Mouse (Mus musculus) stomach, embryonic 16.5 days (tissue): ENCODE measurements around the gene Ccdc115. TPM values are rescaled to one million over a fixed set of nuclear protein-coding genes. Genes with fewer than 3 reads are reported as not detected.

Source experiments
- ATAC-seq: fragments of 200-750 bp; cut with Nextera tagmentation; 2 replicates; pipeline ENCODE4 v1.8.0; 2017; ENCODE audit warnings: moderate number of reproducible peaks, moderate TSS enrichment; ENCODE audit not compliant: insufficient read depth, low FRiP score
- H3K27ac ChIP-seq: fragments of 300-500 bp; sonication (generic); 2 replicates; pipeline ENCODE4 v1.5.1; 2014; ENCODE audit warnings: low read length
- H3K27me3 ChIP-seq: fragments of 300-500 bp; sonication (generic); 2 replicates; pipeline ENCODE4 v1.6.1; 2014; ENCODE audit warnings: low read length, control low read depth, mixed read lengths; ENCODE audit not compliant: control insufficient read depth, insufficient read depth
- H3K36me3 ChIP-seq: fragments of 300-500 bp; sonication (generic); 2 replicates; pipeline ENCODE4 v1.6.1; 2014; ENCODE audit warnings: low read length; ENCODE audit not compliant: control insufficient read depth, insufficient read depth
- H3K4me1 ChIP-seq: fragments of 300-500 bp; sonication (generic); 2 replicates; pipeline ENCODE4 v1.6.1; 2014; ENCODE audit warnings: low read length, control low read depth, mixed read lengths; ENCODE audit not compliant: control insufficient read depth, insufficient read depth
- H3K4me2 ChIP-seq: fragments of 300-500 bp; sonication (generic); 2 replicates; pipeline ENCODE4 v1.6.1; 2014; ENCODE audit warnings: low read depth, low read length, mixed read lengths
- H3K4me3 ChIP-seq: fragments of 300-500 bp; sonication (generic); replicated peaks from 2 replicates; pipeline ENCODE4 v1.5.1; 2014; ENCODE audit warnings: mild to moderate bottlenecking, low read length
- H3K9ac ChIP-seq: fragments of 300-500 bp; sonication (generic); 2 replicates; pipeline ENCODE4 v1.6.1; 2014; ENCODE audit warnings: low read length
- H3K9me3 ChIP-seq: fragments of 300-500 bp; sonication (generic); replicated peaks from 2 replicates; pipeline ENCODE4 v1.6.1; 2016; ENCODE audit warnings: low read length, control low read depth; ENCODE audit not compliant: control insufficient read depth
- WGBS: fragments of 180-500 bp; shearing (Covaris S2); extraction: QIAGEN DNeasy Blood & Tissue Kit; methylation state at CpG from one replicate; pipeline ENCODE4 v1.1.7; 2014; 5-methylcytosine and 5-hydroxymethylcytosine counted together
- polyA plus RNA-seq: library from polyadenylated mRNA; unstranded; fragments of >200 nt; fragmentation: Nextera tagmentation; extraction: Ambion mirVana; gene quantifications from 2 replicates; pipeline ENCODE4 v1.2.1, GENCODE M21; 2015

The Ccdc115 gene
- polyA plus RNA-seq, 1 experiment from 2014 or later = 55.0 TPM

DNA sequence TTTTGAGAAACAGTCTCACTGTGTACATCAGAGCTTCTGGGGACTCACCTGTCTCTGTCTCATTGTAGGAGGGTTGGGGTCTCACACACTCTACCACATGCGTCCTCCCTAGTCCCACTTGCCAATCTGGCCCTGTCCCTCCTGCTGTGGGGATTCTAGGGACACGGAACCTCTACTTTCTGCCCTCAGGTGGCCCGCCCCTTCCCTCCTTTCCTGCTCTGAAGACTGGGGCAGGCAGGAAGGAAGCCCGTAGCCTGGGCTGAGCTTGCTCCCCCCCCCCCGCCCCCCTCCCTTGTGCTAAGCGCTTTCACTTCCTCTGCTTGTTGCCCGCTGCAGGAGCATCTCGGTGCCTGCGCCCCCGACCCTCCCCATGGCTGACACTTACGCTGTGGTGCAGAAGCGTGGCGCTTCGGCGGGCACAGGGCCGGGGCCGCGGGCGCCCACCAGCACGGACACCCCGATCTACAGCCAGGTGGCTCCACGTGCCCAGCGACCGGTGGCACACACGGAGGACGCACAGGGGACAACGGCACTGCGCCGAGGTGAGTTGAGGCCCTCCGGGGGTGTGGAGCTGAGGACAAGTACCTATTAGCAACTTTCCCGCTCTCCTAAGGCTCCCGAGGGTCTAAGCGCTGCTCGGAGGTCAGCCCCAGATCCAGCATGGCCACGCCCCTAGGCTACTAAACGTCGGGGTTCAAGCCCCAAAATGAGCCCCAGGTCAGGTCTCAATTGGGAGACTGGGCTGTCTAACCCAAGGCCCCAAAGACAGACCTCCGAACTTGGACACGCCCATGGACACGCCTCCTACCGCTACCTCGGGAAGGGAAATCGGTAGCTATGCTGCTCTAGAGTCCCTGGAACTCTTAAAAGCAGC is 33.2 kb upstream of the Ccdc115 start:
- no peaks in the 10 kb centered on the region for H3K9me3 ChIP-seq
- WGBS = under 1% methylated on average over 42 of the region's 43 CpGs
- peak overlapping the region; percentile 74 for H3K9ac ChIP-seq
- peak overlapping the region; percentile 66 for H3K4me3 ChIP-seq
- H3K4me1 ChIP-seq = peaks cover 7% of the 10 kb centered on the region; the same call in 1 of the 2 replicates
- no peaks in the 10 kb centered on the region for H3K27me3 ChIP-seq
- ATAC-seq = peak; percentile 69
- H3K4me2 ChIP-seq = peak overlapping the region; percentile 99
- no peak overlapping the region for H3K27ac ChIP-seq
- no peaks in the 10 kb centered on the region for H3K36me3 ChIP-seq

GRCm38 (mm10) chr1:34469801-34470200 is 30.3 kb upstream of the Ccdc115 start:
- 69% methylated on average over 5 of the region's 5 CpGs for WGBS
- ATAC-seq = no peak

DNA sequence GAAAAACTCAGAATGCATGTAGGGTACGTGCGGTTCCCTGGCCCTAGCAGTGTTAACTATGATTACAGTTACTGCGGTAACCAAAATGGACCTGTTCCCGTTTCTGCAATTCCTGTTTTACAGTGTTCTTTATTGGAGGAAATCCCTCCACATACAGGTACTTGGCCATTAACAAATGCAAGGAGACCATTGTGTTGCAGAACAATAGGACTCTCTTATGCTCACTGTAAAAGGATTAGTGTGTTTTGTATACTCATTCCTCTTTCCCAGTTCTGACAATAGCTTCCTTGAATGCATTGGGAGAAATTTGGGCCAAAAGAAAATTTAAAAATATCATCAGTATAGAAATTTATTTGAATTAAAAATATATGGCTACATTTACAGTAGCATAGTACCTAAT is 29.0 kb upstream of the Ccdc115 start:
- 65% methylated on average over 4 of the region's 4 CpGs for whole genome bisulfite sequencing
- Histone ChIP-seq H3K4me2 (no peak overlapping the region), H3K27me3 (no peaks in the 10 kb centered on the region), H3K9me3 (no peaks in the 10 kb centered on the region), H3K36me3 (no peaks in the 10 kb centered on the region), H3K4me3 (no peak overlapping the region), H3K4me1 (peaks cover 7% of the 10 kb centered on the region; the same call in 1 of the 2 replicates), H3K27ac (no peak overlapping the region), H3K9ac (no peak overlapping the region)
- no peak for ATAC-seq

More at GRCm38 (mm10) chr1:34469801-34470200, 30.3 kb upstream of the Ccdc115 start:
- Histone ChIP-seq H3K4me1 (peaks cover 7% of the 10 kb centered on the region; the same call in 1 of the 2 replicates), H3K4me2 (no peak overlapping the region), H3K9ac (no peak overlapping the region), H3K4me3 (no peak overlapping the region), H3K27ac (no peak overlapping the region), H3K9me3 (no peaks in the 10 kb centered on the region), H3K27me3 (no peaks in the 10 kb centered on the region), H3K36me3 (no peaks in the 10 kb centered on the region)

DNA sequence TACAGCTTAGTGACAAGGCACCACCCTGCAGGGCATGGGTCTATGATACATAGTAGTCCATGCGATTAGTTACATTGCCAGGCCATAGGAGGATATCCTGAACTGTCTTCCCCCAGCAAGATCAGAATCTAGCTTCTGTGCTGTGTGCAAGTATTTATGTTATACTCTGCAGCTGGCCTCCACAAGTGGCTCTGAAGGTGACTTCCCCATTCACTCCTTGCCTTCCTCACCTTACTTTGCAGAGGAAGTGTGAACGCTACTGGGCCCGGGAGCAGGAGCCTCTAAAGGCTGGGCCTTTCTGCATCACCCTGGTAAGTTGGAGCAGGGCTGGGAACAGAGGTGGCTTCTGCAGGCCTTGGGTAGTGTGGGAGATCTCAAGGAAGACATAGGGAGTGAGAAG is 28.6 kb upstream of the Ccdc115 start:
- H3K27me3 ChIP-seq = no peaks in the 10 kb centered on the region

DNA sequence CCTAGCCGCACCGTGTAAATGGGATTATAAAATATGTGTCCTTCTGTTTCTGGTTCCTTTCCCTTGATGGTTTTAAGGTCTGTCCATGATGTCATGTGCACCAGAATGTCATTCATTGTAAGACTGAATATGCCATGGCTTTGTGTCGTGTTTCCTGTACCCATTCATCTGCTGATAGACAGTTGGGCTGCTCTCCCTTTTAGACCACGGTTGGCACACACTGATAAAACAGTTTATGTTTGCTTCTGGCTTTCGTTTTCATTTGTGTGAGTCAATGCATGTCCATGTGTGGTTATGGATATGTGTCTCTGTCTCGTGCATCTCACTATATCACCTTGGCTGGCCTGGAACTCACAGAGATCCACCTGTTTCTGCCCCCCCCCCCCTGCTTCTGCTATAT is 26.0 kb upstream of the Ccdc115 start:
- Histone ChIP-seq H3K4me1 (no peaks in the 10 kb centered on the region), H3K4me3 (no peak overlapping the region), H3K9ac (no peak overlapping the region), H3K27me3 (no peaks in the 10 kb centered on the region), H3K4me2 (no peak overlapping the region), H3K27ac (no peak overlapping the region), H3K9me3 (no peaks in the 10 kb centered on the region), H3K36me3 (no peaks in the 10 kb centered on the region)
- WGBS = 66% methylated on average over 6 of the region's 6 CpGs
- ATAC-seq = no peak

More for the DNA sequence above, 28.6 kb upstream of the Ccdc115 start:
- Histone ChIP-seq H3K4me2 (no peak overlapping the region), H3K4me3 (no peak overlapping the region), H3K36me3 (no peaks in the 10 kb centered on the region), H3K27ac (no peak overlapping the region), H3K9ac (no peak overlapping the region), H3K4me1 (peaks cover 7% of the 10 kb centered on the region; the same call in 1 of the 2 replicates), H3K9me3 (no peaks in the 10 kb centered on the region)
- 51% methylated on average over 3 of the region's 3 CpGs for WGBS
- ATAC-seq = no peak

DNA sequence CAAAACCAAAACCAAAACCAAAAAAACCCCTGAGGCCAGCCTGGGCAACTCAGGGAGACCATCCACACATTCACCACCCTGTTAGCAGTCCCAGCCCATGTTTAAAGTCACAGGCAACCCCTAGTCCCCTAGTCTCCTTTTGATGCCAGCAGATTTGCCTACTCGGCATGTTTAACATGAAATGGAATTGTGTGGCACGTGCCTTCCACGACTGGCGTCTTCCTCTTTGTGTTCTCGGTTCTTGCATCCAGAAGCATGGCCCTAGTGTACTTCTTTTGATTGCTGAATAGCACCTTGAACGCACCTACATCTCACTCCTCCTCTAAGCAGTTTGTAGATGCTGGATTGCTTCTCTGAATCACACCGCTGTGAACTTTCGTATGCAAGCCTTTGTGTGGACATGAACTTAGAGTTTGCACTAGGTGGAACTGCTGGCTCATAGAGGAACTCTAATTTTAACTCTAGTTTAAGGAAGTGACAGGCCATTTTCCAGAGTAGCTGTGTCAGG is 24.9 kb upstream of the Ccdc115 start:
- ATAC-seq = no peak
- no peaks in the 10 kb centered on the region for H3K9me3 ChIP-seq
- H3K4me2 ChIP-seq = no peak overlapping the region
- H3K36me3 ChIP-seq = no peaks in the 10 kb centered on the region
- H3K27me3 ChIP-seq = no peaks in the 10 kb centered on the region
- no peak overlapping the region for H3K9ac ChIP-seq
- H3K27ac ChIP-seq = no peak overlapping the region
- H3K4me3 ChIP-seq = no peak overlapping the region
- WGBS = 84% methylated on average over 8 of the region's 8 CpGs
- H3K4me1 ChIP-seq = 0 out of 2 replicates have a peak, but pooled peaks cover 4% of the 10 kb centered on the region

GRCm38 (mm10) chr1:34462766-34463165 is 23.3 kb upstream of the Ccdc115 start:
- Histone ChIP-seq H3K9me3 (no peaks in the 10 kb centered on the region), H3K4me3 (no peak overlapping the region), H3K27me3 (no peaks in the 10 kb centered on the region; the same call in 1 of the 2 replicates), H3K4me2 (no peak overlapping the region), H3K4me1 (0 out of 2 replicates have a peak, but pooled peaks cover 4% of the 10 kb centered on the region), H3K36me3 (no peaks in the 10 kb centered on the region), H3K9ac (no peak overlapping the region), H3K27ac (no peak overlapping the region)
- ATAC-seq = no peak
- WGBS = 22% methylated on average over 7 of the region's 7 CpGs

DNA sequence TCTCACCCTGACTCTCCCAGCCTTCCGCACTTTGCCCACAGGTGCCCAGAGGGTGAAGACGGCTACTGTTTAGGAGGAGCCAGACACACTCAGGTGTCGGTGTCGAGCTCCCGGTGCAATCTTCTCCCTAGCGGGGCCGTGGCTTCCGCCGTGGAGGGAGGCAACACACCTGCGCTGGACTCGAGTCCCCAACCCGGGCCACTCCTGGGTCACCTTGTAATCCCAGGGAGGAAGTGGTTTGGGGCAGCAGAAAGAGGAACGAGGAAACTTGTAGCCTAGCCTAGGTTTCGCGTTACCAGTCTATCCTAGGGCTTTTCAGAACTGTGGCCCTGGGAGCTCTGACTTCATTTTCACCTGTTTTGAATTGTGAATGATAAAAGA is 20.6 kb upstream of the Ccdc115 start:
- peak; percentile 35; the same call in 1 of the 2 replicates for ATAC-seq
- Histone ChIP-seq H3K4me1 (0 out of 2 replicates have a peak, but pooled peaks cover 4% of the 10 kb centered on the region), H3K27ac (peak overlapping the region; percentile 70), H3K36me3 (no peaks in the 10 kb centered on the region), H3K9me3 (no peaks in the 10 kb centered on the region), H3K4me2 (peak overlapping the region; percentile 81), H3K4me3 (peak overlapping the region; percentile 63), H3K9ac (peak overlapping the region; percentile 69), H3K27me3 (no peaks in the 10 kb centered on the region; the same call in 1 of the 2 replicates)
- WGBS = 1% methylated on average over 15 of the region's 15 CpGs
